Mouse (Mus musculus): ENCODE data around the gene Nrsn2.

DNA sequence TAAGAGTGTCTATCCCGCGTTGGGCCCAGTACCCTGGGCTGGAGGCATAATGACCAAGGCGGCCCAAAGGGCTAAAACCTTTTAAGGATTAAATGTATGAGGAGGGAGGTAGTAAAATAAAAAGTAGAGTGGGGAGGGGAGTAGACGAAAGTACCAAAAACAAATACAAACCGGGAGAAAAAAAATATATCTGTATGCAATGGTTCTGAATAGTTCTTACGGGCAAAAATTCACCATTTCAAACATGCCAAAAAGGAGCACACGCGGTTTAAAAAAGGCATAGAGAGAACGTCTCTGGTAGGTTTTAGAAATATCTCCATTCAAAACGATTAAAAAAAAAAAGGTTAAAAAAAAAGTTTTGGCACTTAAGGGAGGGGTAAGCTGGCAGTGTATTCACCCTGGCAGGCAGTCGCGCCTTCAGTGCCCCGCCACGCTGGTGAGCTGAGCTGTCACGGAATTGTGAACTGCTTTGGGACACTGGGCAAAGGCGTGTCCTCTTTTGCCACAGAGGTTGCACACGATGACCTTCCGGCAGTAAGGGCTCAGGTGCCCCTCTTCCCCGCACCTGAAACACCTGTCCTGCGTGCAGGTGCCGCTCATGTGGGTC, 36.8 kb upstream of the Nrsn2 start:
- TF ChIP-seq CTCF (IDR thresholded peaks at IDR 0.05) (no peak), EP300 (IDR thresholded peaks at IDR 0.05) (no peak)

Data from lung, postnatal 0 days (tissue).